Mouse (Mus musculus) limb, embryonic 12.5 days (tissue): ENCODE results near the gene Slc35a5. TPM values are rescaled to one million over a fixed set of nuclear protein-coding genes. Genes with fewer than 3 reads are reported as not detected.

Experiments used
- ATAC-seq: fragments of 200-750 bp; cut with Nextera tagmentation; 2 replicates; pipeline ENCODE4 v1.8.0; 2017; ENCODE audit warnings: low read depth, moderate TSS enrichment; ENCODE audit not compliant: insufficient number of reproducible peaks, insufficient read depth, low FRiP score, low TSS enrichment
- H3K27ac ChIP-seq: fragments of 300-500 bp; sonication (generic); 2 replicates; pipeline ENCODE4 v1.5.1; 2016; ENCODE audit warnings: mild to moderate bottlenecking, moderate library complexity
- H3K27me3 ChIP-seq: fragments of 300-500 bp; sonication (generic); 2 replicates; pipeline ENCODE4 v1.6.1; 2016; ENCODE audit warnings: mild to moderate bottlenecking, moderate library complexity
- H3K36me3 ChIP-seq: fragments of 300-500 bp; sonication (generic); 2 replicates; pipeline ENCODE4 v1.6.1; 2016; ENCODE audit warnings: mild to moderate bottlenecking, moderate library complexity
- H3K4me1 ChIP-seq: fragments of 300-500 bp; sonication (generic); replicated peaks from 2 replicates; pipeline ENCODE4 v1.6.1; 2016
- H3K4me2 ChIP-seq: fragments of 300-500 bp; sonication (generic); 2 replicates; pipeline ENCODE4 v1.6.1; 2016; ENCODE audit warnings: mild to moderate bottlenecking, moderate library complexity
- H3K4me3 ChIP-seq: fragments of 300-500 bp; sonication (generic); replicated peaks from 2 replicates; pipeline ENCODE4 v1.5.1; 2016; ENCODE audit warnings: mild to moderate bottlenecking
- H3K9ac ChIP-seq: fragments of 300-500 bp; sonication (generic); replicated peaks from 2 replicates; pipeline ENCODE4 v1.6.1; 2016; ENCODE audit warnings: mild to moderate bottlenecking, moderate library complexity
- H3K9me3 ChIP-seq: fragments of 300-500 bp; sonication (generic); 2 replicates; pipeline ENCODE4 v1.6.1; 2016; ENCODE audit warnings: mild to moderate bottlenecking, moderate library complexity
- WGBS: fragments of 180-500 bp; shearing (Covaris S2); methylation state at CpG from one replicate; pipeline ENCODE4 v1.1.7; 2016; 5-methylcytosine and 5-hydroxymethylcytosine counted together
- polyA plus RNA-seq: library from polyadenylated mRNA; unstranded; fragments of >200 nt; fragmentation: Nextera tagmentation; extraction: Ambion mirVana; gene quantifications from 2 replicates; pipeline ENCODE4 v1.2.1, GENCODE M21; 2016

The Slc35a5 gene
- polyA plus RNA-seq, 1 experiment from 2014 or later: 14.5 TPM

- Histone ChIP-seq H3K4me2 (no peak overlapping the region), H3K27ac (no peak overlapping the region), H3K4me3 (no peak overlapping the region), H3K36me3 (peaks cover 68% of the 10 kb centered on the region), H3K27me3 (no peaks in the 10 kb centered on the region), H3K4me1 (no peaks in the 10 kb centered on the region), H3K9ac (no peak overlapping the region), H3K9me3 (no peaks in the 10 kb centered on the region)
- WGBS: 92% methylated on average over 10 of the region's 10 CpGs
- ATAC-seq: no peak
These were observed 9.9 kb downstream of the Slc35a5 start for GRCm38 (mm10) chr16:45148488-45149082.

DNA sequence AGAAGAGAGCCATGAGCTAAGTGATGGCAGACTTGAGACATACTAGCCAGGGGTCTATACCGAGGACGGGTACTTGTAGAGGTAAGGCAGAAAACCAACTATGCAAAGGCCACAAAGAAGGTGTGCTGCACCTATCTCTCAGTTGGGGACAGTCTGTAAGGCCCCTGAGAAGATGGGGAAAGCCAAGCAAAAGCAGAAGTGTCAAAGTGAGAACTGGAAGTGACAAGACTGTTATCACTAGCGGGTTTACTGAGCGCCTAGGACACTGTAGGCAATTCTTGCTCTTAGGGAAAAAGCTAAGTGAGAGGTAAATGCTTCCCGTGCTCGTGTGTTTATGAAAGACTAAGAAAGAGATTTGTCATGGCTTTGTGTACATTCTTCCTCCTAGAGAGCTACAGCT, 13.4 kb downstream of the Slc35a5 start:
- Histone ChIP-seq H3K4me3 (no peak overlapping the region), H3K4me2 (no peak overlapping the region), H3K9ac (no peak overlapping the region), H3K27me3 (no peaks in the 10 kb centered on the region), H3K27ac (no peak overlapping the region), H3K36me3 (peaks cover 71% of the 10 kb centered on the region), H3K9me3 (no peaks in the 10 kb centered on the region), H3K4me1 (no peaks in the 10 kb centered on the region)
- WGBS: 96% methylated on average over 6 of the region's 6 CpGs
- no peak for ATAC-seq

DNA sequence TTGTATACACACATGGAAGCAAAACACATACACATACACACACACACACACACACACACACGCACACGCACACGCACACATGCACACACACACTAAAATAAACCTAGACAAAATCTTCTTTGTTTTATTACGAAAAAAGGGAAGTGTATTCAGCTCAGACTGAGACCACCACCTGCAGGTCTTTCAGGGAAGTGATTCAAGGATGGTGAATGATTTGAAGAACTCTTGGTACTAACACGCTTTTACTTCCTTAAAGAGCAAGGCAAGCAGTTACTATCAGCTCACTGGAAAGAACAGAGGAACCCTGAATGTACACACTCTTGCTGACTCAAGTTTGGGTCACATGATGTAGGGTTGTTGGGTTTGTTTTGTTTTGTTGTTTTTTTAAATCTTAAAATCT, 15.9 kb downstream of the Slc35a5 start:
- Histone ChIP-seq H3K36me3 (peaks cover 68% of the 10 kb centered on the region), H3K4me3 (no peak overlapping the region), H3K27me3 (no peaks in the 10 kb centered on the region), H3K27ac (no peak overlapping the region), H3K9me3 (no peaks in the 10 kb centered on the region), H3K4me2 (no peak overlapping the region), H3K4me1 (no peaks in the 10 kb centered on the region), H3K9ac (no peak overlapping the region)
- WGBS: 92% methylated on average over 5 of the region's 5 CpGs
- ATAC-seq: no peak

DNA sequence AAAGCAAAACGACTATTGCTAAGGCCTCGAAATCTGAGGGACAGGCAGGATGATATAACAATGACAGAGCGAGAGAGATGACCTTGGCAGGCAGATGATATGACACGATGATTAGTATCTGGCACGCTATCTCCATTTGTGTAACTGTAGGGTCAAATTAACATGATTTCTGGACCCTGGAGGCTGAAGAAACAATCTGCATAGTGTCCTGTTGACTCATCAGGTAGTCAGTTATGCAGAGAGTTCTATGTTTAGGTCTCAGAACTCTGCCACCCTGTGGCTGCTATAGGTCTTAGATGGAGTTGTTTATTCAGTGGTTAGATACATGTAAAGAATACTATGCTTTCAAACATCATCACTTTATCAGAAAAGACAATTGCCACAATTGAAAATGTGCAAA, 16.8 kb downstream of the Slc35a5 start:
- 92% methylated on average over 5 of the region's 5 CpGs for WGBS
- H3K9ac ChIP-seq: no peak overlapping the region
- H3K36me3 ChIP-seq: peaks cover 62% of the 10 kb centered on the region
- H3K4me1 ChIP-seq: no peaks in the 10 kb centered on the region
- no peaks in the 10 kb centered on the region for H3K9me3 ChIP-seq
- no peak overlapping the region for H3K27ac ChIP-seq
- no peak overlapping the region for H3K4me2 ChIP-seq
- H3K4me3 ChIP-seq: no peak overlapping the region
- no peak for ATAC-seq
- H3K27me3 ChIP-seq: no peaks in the 10 kb centered on the region

GRCm38 (mm10) chr16:45127936-45128710, 30.4 kb downstream of the Slc35a5 start:
- no peak overlapping the region for H3K4me3 ChIP-seq
- no peak for ATAC-seq
- no peaks in the 10 kb centered on the region for H3K27me3 ChIP-seq
- H3K27ac ChIP-seq: no peak overlapping the region
- H3K36me3 ChIP-seq: peaks cover 21% of the 10 kb centered on the region
- WGBS: 84% methylated on average over 2 of the region's 2 CpGs
- H3K9me3 ChIP-seq: no peaks in the 10 kb centered on the region
- H3K4me1 ChIP-seq: no peaks in the 10 kb centered on the region
- H3K4me2 ChIP-seq: no peak overlapping the region
- no peak overlapping the region for H3K9ac ChIP-seq

DNA sequence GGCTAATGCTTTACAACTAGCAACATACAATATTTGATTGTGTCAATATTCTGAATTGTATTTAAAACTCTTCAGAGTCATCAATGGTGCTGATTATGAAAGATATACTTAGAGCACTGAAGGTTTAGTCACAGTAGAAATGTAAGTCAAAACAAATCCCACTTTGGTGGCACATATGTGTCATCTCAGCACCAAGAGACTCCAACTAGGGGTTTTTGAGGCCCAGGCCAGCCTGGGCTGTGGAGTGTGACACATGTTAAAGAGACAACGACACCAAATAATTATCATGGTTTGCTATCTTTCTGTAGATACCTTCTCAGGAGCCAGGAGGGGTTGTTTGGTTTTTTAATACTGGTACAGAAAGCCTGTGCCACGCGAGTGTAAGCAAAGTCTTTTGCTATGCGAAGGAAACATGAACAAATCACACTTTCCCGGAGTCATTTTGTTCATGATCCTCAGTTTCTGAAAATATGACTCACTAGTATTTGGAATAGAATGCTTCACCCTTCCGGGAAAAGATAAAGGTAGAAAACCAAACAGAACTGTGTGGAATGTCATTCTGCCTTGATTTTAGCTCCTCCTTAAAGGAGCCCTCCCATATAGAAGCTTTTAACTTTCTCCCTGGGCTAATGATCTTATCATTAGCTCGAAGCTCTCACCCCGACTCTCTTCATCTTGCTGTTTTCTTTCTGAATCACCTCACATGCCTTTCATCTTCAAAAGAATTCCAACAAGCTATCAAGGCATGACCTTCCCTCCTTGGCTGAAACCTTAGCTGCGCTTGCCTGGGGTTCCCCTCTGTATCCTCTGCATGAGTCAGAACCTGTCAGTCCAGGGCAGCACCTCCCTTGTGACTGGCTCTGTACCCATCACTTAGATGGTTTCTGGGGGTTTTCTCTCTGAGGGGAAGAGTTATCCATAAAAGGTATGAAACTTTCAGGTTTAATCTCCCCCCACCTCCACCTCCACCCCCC, 34.0 kb downstream of the Slc35a5 start:
- no peaks in the 10 kb centered on the region for H3K27me3 ChIP-seq
- H3K27ac ChIP-seq: no peak overlapping the region
- peaks cover 29% of the 10 kb centered on the region for H3K36me3 ChIP-seq
- H3K4me2 ChIP-seq: no peak overlapping the region
- H3K9me3 ChIP-seq: no peaks in the 10 kb centered on the region
- 54% methylated on average over 9 of the region's 9 CpGs for WGBS
- ATAC-seq: no peak
- no peaks in the 10 kb centered on the region for H3K4me1 ChIP-seq
- H3K4me3 ChIP-seq: no peak overlapping the region
- H3K9ac ChIP-seq: no peak overlapping the region

DNA sequence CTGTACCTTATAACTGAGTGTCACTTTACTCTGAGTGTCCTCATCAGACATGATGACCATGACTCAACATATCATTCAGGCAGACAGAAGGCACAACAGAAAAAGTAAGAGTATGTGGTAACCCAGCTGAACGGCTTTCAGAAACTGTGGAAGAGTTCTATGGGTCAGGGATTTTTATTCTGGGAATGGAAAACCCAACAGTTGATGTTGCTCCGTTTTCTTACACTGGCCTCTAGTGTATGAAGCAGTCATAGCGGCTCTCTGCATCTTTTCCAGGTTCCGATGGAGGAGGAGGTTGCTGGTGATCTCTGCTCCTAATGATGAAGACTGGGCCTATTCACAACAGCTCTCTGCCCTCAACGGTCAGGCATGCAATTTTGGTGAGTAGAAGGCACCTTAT, 35.9 kb downstream of the Slc35a5 start:
- no peak for ATAC-seq
- peaks cover 42% of the 10 kb centered on the region; the same call in 1 of the 2 replicates for H3K36me3 ChIP-seq
- 74% methylated on average over 5 of the region's 5 CpGs for WGBS
- H3K4me3 ChIP-seq: no peak overlapping the region
- no peaks in the 10 kb centered on the region for H3K9me3 ChIP-seq
- H3K4me1 ChIP-seq: no peaks in the 10 kb centered on the region
- H3K9ac ChIP-seq: no peak overlapping the region
- H3K27me3 ChIP-seq: no peaks in the 10 kb centered on the region
- H3K27ac ChIP-seq: no peak overlapping the region
- H3K4me2 ChIP-seq: no peak overlapping the region

DNA sequence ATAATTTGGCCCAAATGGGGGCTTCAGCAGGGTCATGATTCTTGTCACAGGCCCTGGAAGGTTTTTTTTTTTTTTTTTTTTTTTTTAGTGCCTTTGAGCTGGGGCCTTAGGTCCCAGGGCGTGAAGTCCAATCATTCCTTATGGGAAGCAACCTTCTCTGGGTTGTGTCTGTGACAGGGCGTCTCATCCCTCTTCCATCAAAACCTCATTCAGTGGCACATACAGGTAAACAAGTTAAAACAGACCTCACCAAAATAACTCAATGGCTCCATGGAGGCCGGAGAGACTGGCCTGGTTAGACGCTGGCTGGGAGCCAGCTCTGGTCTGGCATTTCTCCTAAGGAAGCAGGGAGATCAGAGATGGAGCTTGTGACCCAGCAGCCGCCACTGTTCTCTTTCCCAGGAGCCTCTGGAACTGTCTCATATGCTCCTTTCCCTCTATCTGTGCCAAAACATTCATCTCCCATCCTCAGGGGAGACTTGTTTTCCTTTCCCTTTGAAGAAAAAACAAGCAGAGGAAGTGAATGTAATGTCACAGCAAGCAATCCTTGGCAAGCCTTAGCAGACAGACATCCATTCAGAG, 37.6 kb downstream of the Slc35a5 start:
- Histone ChIP-seq H3K9me3 (no peaks in the 10 kb centered on the region), H3K4me2 (no peak overlapping the region), H3K27me3 (no peaks in the 10 kb centered on the region), H3K9ac (no peak overlapping the region), H3K4me3 (no peak overlapping the region), H3K4me1 (no peaks in the 10 kb centered on the region), H3K36me3 (peaks cover 46% of the 10 kb centered on the region), H3K27ac (no peak overlapping the region)
- WGBS: 43% methylated on average over 5 of the region's 5 CpGs
- no peak for ATAC-seq

- no peak for ATAC-seq
- Histone ChIP-seq H3K4me3 (no peak overlapping the region), H3K27me3 (no peaks in the 10 kb centered on the region), H3K9me3 (no peaks in the 10 kb centered on the region), H3K4me1 (no peaks in the 10 kb centered on the region), H3K9ac (no peak overlapping the region), H3K4me2 (no peak overlapping the region), H3K27ac (no peak overlapping the region), H3K36me3 (peaks cover 46% of the 10 kb centered on the region)
- WGBS: 83% methylated on average over 3 of the region's 3 CpGs
These were observed 39.7 kb downstream of the Slc35a5 start for GRCm38 (mm10) chr16:45118760-45119159.

- H3K4me2 ChIP-seq: no peak overlapping the region
- no peaks in the 10 kb centered on the region for H3K9me3 ChIP-seq
- H3K4me3 ChIP-seq: no peak overlapping the region
- WGBS: 93% methylated on average over 3 of the region's 3 CpGs
- H3K9ac ChIP-seq: no peak overlapping the region
- peaks cover 39% of the 10 kb centered on the region for H3K36me3 ChIP-seq
- ATAC-seq: no peak
- no peak overlapping the region for H3K27ac ChIP-seq
- H3K4me1 ChIP-seq: no peaks in the 10 kb centered on the region
- no peaks in the 10 kb centered on the region for H3K27me3 ChIP-seq
These were observed 41.3 kb downstream of the Slc35a5 start for GRCm38 (mm10) chr16:45117200-45117599.

- Histone ChIP-seq H3K4me3 (no peak overlapping the region), H3K27me3 (no peaks in the 10 kb centered on the region), H3K4me2 (no peak overlapping the region), H3K9ac (no peak overlapping the region), H3K9me3 (no peaks in the 10 kb centered on the region), H3K36me3 (peaks cover 11% of the 10 kb centered on the region; the same call in 1 of the 2 replicates), H3K27ac (no peak overlapping the region), H3K4me1 (no peaks in the 10 kb centered on the region)
- WGBS: 40% methylated on average over 4 of the region's 4 CpGs
- ATAC-seq: no peak
These were observed 48.0 kb downstream of the Slc35a5 start for GRCm38 (mm10) chr16:45110498-45110897.
